Mouse (Mus musculus) adrenal gland, adult 18-20 months (tissue): ENCODE data around the gene Rgcc. TPM values are rescaled to one million over a fixed set of nuclear protein-coding genes. Genes with fewer than 3 reads are reported as not detected.

Experiments
- DNase-seq, 2 experiments: peaks; one replicate each; pipeline ENCODE4 v3.0.0; 2021 to 2022; ENCODE audit warnings: low spot score in 2 of 2
- total RNA-seq, 2 experiments: library from RNA; stranded (reverse); gene quantifications; 1 replicate in 1 of 2; 2 replicates in 1 of 2; pipeline ENCODE4 v1.2.3; 2021

Gene Rgcc
- total RNA-seq, 2 experiments from 2014 or later = 152 to 273 TPM

DNA sequence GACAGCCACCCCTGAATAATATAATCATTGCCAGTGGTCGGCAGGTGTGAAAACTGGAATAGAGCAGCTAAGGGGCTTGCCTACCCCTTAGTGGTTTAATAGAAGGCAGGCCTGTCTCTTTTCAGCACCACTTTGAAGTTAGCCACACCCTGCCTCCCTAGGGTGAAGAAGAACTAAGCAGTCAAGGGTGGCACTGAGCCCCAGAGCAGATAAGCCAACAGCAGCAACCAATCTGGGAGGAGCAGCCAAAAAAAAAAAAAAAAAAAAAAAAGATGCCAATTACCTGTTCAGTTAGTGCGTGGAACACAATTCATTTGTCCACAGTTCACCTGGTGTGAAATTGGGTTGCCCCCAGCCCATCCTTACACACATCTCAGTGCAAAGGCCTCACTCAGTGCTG, 1.7 kb upstream of the Rgcc start:
- DNase-seq = no peak

DNA sequence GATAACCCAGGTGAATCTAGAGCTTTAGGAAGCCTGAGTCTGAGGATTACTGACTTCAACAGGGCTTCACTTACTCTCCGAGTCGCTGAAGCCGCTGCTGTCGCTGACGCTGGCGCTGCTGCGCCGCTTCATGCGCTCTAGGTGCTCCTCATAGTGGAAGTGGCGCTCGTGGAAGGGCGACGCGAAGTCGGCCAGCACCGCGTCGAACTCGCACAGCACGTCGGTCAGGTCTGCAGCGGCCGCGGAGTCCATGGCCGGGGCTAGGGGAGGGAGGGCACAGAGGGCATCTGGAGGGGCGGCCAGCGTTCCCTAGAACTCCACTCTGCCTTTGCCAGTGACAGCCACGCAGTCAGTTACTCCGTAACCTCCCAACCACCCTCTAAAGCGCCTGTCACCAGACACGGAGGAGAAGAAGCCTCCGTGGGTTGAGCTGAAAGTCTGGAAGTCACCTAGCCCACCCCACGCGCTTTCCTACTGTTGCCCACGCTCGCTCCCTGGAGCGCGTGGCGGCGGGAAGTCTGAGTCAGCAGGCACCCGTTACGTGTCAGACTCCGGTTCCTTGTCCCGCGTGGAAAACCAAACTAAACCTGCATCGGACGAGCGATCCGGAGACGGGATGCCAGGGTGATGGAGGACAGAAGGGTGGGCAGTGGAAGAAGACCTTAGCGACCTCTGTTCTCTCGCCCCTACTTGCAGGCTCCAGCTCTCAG, 649 bp downstream of the Rgcc start:
- DNase-seq = no peak

DNA sequence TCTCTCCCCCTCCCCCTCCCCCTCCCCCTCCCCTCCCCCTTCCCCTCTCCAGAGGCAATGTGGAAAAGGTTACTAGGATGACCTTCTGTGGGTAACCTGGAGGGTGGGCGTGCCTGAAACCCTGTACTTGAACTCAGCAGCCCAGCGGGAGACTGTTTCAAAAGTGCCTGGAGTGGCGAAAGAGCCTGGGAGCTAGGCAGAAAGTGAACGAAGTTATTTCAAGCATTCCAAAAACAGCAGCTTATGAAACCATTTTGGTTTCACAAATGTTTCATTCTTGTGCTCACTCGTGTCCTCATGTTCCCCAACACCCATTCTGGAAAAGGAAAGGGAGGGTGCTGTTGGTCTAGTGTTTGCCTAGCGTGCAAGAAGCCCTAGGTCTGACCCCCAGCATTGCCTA, 1.6 kb downstream of the Rgcc start:
- DNase-seq = no peak

DNA sequence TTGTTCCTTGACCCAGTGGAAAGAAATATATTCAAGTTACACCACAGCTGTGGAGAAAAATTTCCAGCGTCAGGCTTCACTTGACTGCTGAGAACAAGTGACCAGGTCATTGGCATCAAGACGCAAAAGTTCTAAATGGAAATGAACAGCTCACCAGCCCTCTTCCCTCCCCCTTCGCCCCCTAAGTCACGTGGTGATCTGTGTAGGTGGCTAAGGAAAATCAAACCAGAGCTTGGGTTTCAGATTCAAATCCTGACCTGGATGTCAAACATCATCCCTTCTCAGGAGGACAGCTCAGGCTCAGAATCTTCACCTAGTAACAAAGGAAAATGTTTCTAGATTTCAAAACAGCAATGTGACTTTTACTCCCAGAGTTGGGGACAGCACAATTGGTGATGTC, 2.2 kb downstream of the Rgcc start:
- no peak for DNase-seq

DNA sequence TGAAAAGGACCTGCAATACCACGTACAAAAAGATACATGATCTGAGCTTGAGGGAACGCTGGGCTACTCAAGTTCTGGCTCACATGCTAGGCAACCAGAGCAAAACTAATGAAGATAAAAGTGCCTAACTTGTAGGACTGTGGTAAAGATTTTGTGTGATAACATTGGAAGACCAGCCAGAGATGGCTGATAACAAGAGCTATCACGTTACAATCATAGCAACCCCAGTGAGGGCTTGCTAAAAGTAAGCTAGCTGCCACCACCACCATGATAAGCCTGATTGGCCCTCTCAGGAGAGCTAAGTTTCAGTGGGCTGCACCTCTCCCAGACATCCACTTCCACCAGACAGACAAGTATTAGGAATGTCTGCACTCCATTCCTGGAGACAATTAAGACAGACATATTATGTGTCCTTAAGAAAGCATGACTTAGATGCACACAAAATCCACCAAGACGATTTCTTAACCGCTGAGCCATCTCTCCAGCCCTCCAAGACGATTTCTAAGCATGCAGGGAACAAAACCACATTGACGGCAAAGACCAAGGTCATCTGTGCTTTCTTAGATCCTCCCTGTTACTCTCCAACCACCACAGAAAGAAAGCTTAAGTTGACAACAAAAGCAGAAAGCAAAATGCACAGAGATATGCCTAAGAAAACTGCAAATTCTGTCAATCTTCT, 3.0 kb downstream of the Rgcc start:
- DNase-seq = no peak

DNA sequence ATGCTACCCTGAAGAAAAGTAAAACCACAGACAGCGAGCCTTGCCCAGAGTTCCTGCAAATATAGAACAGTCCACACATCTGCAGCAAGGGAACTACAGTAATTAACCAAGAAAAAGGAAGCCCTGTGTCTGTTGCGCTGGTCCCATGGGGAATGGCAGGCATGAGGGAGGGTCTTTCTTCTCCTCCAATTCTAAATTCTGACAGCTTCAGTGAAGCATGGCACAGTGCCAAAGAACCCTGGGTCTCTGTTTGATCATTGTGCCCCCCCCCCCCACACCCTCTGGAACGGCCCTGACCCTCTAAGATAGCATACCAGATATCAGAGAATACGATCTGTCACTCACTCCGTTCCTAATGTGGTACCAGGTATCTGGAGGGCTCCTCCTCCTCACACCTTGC, 4.6 kb downstream of the Rgcc start:
- no peak for DNase-seq

DNA sequence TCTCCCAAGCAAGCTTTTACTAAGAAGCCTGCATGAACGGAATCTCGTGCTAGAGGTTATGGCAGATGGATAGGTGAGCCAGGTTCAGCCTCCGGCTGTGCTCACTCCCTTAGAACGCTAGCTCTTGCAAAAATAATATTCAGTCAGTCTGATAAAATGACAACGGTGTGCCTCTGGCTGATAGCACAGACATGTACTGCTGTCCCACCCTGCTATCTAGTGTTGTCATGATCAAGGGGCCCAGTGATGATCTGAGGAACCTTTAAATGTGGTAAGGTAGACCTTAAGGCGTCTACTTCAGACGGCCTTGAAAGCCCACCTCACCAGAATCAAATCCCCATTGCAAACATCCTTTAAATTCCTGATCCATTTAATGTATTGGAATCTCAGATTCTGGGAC, 5.2 kb downstream of the Rgcc start:
- no peak for DNase-seq

DNA sequence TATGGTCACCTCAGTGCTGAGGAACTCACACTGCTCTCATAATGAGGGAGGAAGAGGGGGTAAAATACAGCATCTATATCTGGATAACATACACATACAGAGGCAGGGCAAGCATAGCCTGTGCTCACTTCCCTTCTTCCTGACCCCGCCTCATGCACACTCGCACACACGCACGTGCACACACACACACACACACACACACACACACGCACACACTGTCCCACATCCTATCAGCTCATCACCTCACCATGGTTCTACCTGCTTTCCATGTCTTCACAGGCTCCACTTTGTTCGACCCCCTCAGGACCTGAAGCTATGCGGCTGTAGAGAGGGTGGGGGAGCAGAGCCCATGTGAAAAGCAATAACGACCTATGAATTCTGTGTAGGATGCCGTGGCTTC, 5.9 kb downstream of the Rgcc start:
- no peak for DNase-seq

DNA sequence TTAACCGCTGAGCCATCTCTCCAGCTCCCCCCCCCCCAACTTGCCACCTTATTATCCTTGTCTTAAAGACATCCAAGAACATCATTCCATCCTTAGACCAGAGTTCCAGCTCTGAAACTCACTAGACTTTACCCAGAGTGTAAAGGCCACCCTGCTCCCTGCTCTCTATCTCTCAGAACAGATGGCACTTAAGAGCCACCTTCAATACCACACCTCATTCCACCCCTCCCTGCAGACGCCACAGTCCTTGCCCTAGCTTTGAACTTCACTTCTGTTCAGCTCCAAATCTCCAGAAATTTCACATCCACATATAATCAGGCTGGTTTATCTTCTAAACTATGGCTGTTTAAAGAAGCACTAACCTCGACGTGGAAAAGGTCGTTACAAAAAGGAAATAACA, 6.5 kb downstream of the Rgcc start:
- DNase-seq = no peak

DNA sequence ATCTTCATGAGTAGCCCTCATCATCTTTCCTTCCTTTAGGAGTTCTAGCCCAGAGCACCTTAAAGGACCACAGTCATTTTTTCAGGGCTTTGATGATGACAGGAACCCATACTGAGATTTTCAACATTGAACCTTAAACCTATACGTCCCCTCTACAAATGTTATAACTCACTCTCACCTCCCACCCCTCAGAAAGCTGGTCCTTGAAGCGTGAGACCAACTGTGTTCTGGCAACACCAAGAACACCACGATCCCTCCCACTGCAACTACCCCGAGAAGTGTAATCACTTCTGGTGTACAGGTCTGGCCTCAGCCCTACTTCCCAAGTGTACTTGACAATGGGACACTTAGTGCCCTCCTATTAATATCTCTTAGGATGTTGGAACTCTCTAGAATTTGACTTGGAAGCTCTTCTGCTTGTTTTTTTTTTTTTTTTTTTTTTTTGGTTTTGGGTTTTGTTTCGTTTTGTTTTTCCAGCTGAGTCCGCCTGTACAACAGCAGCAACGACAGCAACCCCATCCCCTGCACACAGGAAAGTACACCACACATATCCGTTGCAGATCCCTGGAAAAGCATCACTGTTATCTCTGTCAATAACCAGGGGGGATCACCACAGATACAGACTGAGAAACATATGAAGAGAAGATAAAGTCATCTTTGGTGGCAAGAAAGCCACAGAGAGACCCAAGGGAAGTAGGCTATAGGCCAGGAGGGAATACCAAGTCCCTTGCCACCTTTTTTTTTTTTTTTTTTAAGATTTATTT, 7.2 kb downstream of the Rgcc start:
- DNase-seq = no peak

DNA sequence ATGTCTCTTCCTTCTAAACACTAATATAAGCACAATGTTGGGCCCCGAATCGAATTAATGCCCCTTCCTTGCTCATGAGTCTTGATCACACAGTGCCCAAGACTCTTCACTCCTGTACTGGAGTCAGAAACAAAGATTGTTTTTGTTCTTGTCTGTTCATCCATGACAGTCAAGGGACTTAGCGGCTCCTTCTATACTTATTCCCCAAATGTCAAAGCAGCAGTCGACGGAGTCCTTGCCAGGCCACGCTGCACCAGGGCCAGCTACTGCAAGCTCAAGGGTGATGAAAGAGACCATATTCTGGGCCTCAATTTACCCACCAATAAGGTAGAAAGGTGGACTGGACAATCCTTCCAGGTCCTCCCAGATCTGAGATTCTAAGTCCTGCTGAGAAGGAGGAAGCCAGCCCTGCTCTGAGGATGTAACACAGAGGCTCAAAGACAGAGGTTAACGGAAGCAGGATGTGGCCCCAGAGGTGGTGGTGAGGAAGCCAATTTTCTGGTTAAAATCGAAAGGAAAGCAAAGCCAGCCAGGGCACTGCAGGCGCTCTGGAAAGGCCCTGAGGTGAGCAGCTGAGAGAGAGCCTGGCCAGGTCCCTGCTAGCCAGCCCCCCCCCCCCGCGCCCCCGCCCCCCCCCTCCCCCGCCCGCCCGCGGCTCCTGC, 8.2 kb downstream of the Rgcc start:
- no peak for DNase-seq

DNA sequence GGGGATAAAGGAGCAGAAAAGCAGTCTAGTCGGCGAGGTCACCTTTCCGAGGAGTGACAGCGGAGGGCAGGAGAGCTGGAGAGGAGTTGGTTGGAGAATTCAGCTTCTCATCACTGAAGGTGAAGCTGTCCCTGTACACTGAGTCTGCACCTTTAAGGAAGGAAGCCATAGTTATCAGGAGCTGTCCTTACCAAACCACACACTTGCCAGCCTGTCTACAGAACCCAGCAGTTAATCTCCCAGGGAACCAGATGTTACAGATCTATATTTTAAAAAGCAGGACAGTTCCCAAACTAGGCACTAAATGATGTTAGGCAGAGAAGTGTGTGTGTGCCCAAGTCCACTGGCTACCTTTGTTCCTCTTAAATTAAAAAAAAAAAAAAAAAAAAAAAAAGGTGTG, 9.8 kb downstream of the Rgcc start:
- DNase-seq = no peak

DNA sequence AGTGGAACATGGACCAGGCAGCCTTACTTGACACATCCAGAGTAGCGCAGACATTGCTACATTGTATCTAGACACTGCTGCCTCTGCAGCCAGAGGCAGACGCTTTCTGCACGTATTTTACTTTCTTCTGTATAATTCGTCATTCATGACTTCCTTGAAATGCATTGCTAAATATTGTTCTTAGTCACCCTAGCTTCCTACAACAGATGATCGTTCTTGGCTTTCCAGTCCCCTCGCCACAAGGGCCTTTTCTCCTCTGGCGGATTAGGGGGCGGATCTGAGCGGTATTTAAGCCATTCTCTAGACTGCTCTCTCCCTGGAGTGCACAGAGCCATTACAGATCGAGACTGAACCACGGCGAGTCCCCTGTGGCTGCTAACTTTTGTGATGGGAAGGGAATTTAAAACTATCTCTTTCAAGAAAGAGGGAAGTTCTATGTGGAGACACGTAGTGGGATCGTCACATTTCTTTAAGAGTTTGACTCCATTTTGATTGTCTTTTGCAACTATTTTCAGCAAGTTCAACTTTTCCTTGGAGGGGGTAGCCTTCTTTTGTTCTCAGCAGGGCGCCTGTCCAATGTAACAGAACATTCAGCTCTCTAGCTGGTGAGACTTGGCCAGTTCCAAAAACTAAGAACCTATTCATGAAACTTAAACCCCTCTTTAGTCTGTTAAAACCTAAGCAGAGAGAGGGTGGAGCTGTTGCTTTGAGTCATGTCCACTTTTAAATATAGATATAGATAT, 10.6 kb downstream of the Rgcc start:
- DNase-seq = no peak

DNA sequence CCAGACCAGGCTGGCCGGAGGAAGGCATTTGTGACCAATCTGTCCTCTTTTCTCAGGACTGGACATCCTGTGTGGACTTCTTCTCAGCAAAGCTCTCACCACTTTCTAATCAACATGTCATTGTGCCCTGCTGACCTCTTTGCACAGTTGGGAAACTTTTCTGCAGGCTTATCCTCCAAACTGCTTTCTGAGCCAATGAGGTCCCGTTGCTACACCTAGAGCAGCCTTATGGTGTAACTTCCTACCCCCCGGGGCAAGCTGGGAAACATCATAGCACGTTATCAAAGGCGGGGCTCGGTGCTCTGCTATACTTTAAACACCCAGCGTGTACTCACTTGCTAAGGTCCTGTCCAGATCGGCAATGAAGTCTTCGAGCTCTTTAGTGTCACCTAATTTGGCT, 11.5 kb downstream of the Rgcc start:
- no peak for DNase-seq

DNA sequence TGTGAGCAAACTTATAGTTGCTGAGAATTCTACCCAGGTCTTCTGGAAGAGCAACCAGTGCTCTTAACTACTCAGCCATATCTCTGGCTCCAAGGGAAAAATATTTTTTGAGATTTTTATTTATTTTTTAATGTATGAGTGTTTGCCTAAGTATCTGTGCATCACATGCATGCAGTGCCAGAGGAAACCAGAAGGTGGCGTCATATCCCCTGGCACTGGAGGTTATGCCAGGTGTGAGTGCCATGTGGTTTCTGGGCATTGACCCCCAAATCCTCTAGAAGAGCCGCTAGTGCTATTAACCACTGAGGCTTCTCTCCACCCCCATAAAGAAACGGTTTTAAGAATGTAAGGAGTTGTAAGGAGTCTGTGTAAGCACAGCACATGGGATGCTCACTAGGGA, 13.2 kb downstream of the Rgcc start:
- DNase-seq = no peak

DNA sequence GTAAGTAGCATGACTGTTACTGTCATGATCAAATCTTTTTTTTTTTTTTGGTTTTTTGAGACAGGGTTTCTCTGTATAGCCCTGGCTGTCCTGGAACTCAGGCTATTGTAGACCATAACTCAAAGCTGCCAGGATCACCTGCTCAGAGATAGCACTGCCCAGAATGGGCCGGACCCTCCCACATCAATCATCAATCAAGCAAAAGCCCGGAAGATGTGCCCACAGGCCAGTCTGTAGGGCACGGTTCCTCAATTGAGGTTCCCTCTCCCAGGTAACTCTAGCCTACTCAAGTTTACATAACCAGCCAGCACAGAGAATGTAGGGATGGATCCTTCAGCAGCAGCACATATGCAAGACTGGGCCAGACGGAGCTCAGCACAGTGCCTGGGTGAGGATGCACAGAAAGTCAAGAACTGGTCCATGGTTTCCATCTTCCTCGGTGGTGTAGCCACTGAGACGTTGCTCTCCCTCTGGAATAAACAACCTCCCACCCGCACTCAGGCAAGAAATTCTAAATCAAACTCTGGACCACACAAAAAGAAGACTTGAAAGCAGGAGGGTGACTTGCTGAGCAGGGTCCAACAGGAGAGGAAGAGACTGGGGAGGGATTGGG, 14.1 kb downstream of the Rgcc start:
- no peak for DNase-seq

DNA sequence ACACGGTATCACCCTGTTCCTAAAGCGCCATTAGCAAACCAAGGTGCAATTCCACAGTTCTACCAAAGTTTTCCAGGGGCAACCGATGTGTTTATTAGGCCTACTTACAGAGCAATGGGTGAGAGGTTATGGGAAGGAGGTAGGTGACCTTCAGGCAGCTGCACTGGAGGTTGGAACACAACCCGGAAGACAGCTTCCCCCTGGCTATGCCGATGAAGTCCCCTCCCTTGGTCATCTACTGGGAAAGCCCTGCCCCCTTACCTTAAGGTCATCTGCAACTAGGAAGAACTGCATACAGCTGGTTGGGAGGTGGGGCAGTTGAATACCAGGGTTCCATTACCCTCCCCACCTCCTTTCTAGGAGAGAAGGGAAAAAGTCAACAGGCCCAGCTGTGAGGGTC, 15.9 kb downstream of the Rgcc start:
- no peak for DNase-seq

DNA sequence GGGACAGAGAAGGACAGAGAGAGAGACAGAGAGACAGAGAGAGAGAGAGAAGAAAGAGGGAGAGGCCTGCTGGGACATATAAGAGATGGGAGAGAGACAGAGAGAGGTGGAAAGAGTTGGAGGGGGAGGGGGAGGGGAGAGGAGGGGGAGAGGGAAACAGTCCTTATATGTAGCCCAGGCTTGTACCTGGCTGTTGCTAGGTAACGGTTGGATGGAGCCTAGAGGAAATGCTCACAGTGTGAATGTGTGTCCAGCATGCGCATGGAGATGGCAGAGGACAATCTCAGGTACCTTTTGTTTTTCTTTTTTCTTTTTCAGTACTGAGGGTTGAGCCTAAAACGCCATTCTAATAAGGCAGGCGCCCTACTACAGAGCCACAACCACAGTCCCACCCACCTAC, 16.8 kb downstream of the Rgcc start:
- DNase-seq = no peak

DNA sequence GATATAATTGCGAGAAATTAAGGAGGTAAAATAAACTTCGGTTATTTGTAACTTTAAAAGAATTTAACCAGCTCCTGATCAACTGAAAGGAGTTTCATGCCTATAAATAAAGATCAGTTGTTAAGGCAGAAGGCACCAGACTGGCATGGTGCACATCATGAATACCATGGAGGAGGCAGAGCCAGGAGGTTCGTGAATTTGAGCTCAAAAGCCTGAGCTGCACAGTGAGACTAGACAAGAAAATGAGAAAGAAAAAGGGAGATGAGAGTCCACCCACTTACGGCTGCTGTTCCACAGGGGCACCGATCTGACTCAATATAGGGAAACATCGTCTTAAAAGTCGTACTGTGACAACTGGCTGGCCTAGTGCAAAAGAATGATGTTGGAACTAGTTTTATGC, 17.5 kb downstream of the Rgcc start:
- DNase-seq = no peak

DNA sequence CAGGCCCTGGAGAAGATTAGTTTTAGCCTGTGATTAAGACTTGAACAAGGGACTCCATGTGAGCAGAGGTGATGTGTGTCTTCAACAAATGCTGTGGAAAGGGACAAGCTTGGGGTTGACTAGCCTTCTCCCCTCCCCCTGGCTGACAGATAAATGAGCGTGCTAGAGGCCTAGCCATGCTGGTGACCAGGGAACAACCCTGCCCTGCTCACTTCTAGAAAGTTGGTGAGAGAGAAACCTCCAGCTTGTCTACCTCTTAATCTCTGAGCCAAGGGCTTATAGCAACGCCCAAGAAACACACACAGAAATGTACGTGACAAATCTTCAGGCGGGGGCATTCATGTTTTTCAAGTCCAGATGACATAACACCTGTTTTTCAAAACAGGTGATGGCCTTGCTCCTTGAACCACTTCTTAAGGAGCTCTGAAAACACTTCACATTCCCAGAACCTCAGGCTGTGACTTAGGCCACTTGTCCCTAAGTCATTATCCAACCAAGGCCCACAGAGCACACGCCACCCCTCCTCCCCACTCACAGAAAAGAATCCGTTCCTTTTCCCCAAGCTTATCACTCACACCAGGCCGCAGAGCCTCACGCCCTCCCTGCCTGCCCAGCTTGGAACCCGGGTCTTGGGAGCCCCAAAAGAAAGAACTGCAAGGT, 19.4 kb downstream of the Rgcc start:
- no peak for DNase-seq
